Mouse (Mus musculus): ENCODE measurements at regions not wholly inside any gene's neighbourhood (a gene's known extent, or its start where the extent isn't known, plus 50 kb on each side); places are given as distances from the start of the nearest gene placed in this dataset.

DNA sequence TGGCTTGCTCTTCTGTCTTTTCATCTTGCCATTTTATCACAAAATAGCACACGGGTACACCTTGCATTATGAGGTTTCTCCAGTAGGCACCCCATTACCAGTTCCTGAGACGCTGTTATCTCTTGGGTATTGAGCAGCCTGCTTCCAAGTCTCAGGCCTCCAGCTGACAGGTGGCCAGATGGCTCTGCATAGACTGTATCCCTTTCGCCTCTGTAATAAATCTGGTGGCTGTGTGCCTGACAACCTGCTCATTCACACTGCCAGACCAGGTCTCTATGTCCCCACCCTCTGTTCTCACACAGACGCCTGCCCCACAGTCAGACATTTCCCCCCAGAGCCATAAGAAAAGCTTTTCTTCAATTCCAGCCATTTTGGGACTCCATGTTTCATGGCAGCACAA lies 66.3 kb upstream of the Nckap5 start:
- TF ChIP-seq FLI1 (IDR thresholded peaks at IDR 0.05; ENCODE audit: low read length) (no peak), GATA1 (IDR thresholded peaks at IDR 0.05; ENCODE audit: borderline replicate concordance, low read length) (no peak)
- H3K4me1 ChIP-seq, result no peaks in the 10 kb centered on the region
- peaks cover 7% of the 10 kb centered on the region; the same call in 1 of the 2 replicates for H3K9me3 ChIP-seq
- no peaks in the 10 kb centered on the region for H3K27me3 ChIP-seq (replicated peaks)
- H3K36me3 ChIP-seq (replicated peaks; ENCODE audit: low read length), result no peaks in the 10 kb centered on the region
- no peak overlapping the region for H3K4me3 ChIP-seq (replicated peaks)

DNA sequence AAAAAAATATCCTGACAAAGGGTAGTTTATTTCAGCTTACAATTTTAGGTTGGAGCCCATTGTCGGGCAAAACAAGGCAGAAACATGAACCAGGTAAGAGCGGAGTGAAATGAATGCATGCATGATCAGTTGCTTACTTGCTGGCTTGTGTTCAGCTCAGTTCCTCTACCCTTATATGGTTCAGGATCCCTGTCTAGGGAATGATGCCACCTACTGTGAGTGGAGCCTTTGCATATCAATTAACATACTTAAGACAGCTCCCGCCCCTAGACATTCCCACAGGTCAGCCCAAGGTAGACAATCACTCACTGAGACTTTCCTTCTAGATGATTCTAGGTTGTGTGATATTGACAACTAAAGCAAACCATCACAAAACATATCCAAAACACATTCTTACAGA lies 50.2 kb upstream of the Nckap5 start:
- TF ChIP-seq GATA1 (IDR thresholded peaks at IDR 0.05; ENCODE audit: borderline replicate concordance, low read length) (no peak), FLI1 (IDR thresholded peaks at IDR 0.05; ENCODE audit: low read length) (no peak)
- no peak overlapping the region for H3K4me3 ChIP-seq (replicated peaks)

More for the DNA sequence above, 50.2 kb upstream of the Nckap5 start:
- Histone ChIP-seq H3K9me3 (no peaks in the 10 kb centered on the region), H3K36me3 (replicated peaks; ENCODE audit: low read length) (no peaks in the 10 kb centered on the region), H3K27me3 (replicated peaks) (no peaks in the 10 kb centered on the region), H3K4me1 (no peaks in the 10 kb centered on the region)
